Comparison of ENCODE assay signal across 8 mouse cellular contexts in genomic region chr4:115063518-115064239, GRCm38 (mm10). TPM values are rescaled to one million over a fixed set of nuclear protein-coding genes. Genes with fewer than 3 reads are reported as not detected.
DNase-seq lines count a peak whose midpoint lies in the region; ATAC-seq and TF ChIP-seq lines count a peak whose summit lies in the region.

No protein-coding gene starts in this region.

- peak overlapping the region; percentile 46 for H3K9ac ChIP-seq in lung, embryonic 15.5 days
- peak overlapping the region; percentile 43 for H3K9ac ChIP-seq in limb, embryonic 14.5 days (ENCODE audit: low read depth, low read length, severe bottlenecking)

- H3K4me3 ChIP-seq in lung, embryonic 15.5 days = peak overlapping the region; percentile 52
- H3K4me3 ChIP-seq in forebrain, embryonic 10.5 days = peak overlapping the region; percentile 62
- peak overlapping the region; percentile 48 for H3K4me3 ChIP-seq in limb, embryonic 14.5 days (replicated peaks; ENCODE audit: low read length)
- peak overlapping the region; percentile 51 for H3K4me3 ChIP-seq in small intestine, adult 2 months (ENCODE audit: low read depth, low read length)

- H3K4me2 ChIP-seq in lung, embryonic 15.5 days = peak overlapping the region; percentile 97
- peak overlapping the region; percentile 95 for H3K4me2 ChIP-seq in limb, embryonic 14.5 days (replicated peaks; ENCODE audit: low read depth, low read length, severe bottlenecking)

- no peaks in the 10 kb centered on the region for H3K9me3 ChIP-seq in lung, embryonic 15.5 days
- no peaks in the 10 kb centered on the region for H3K9me3 ChIP-seq in forebrain, embryonic 10.5 days
- no peaks in the 10 kb centered on the region for H3K9me3 ChIP-seq in limb, embryonic 14.5 days (ENCODE audit: control insufficient read depth, low read length)

- no peak overlapping the region for H3K27ac ChIP-seq in lung, embryonic 15.5 days
- peak overlapping the region; percentile 70 for H3K27ac ChIP-seq in forebrain, embryonic 10.5 days
- H3K27ac ChIP-seq in limb, embryonic 14.5 days (replicated peaks; ENCODE audit: low read depth, low read length) = no peak overlapping the region
- no peak overlapping the region for H3K27ac ChIP-seq in small intestine, adult 2 months (ENCODE audit: insufficient read depth, low read depth, low read length)

- H3K36me3 ChIP-seq in lung, embryonic 15.5 days = no peaks in the 10 kb centered on the region
- H3K36me3 ChIP-seq in forebrain, embryonic 10.5 days (replicated peaks) = no peaks in the 10 kb centered on the region
- no peaks in the 10 kb centered on the region for H3K36me3 ChIP-seq in limb, embryonic 14.5 days (ENCODE audit: control insufficient read depth, insufficient read depth, low read length)
- H3K36me3 ChIP-seq in small intestine, adult 2 months (ENCODE audit: control insufficient read depth, insufficient read depth, low read length) = no peaks in the 10 kb centered on the region

- 1% methylated on average over 31 of the region's 31 CpGs for WGBS in lung, embryonic 15.5 days
- under 1% methylated on average over 31 of the region's 31 CpGs for WGBS in forebrain, embryonic 10.5 days
- WGBS in limb, embryonic 14.5 days = 2% methylated on average over 31 of the region's 31 CpGs
- 8% methylated on average over 31 of the region's 31 CpGs for WGBS in small intestine, adult 2 months

- no peak for DNase-seq in lung, postnatal 36 days
- DNase-seq in forebrain, embryonic 10.5 days (ENCODE audit: extremely low spot score, low spot score) = no peak
- no peak for DNase-seq in limb, embryonic 14.5 days (ENCODE audit: low spot score)
- no peak for DNase-seq in spleen, postnatal 4 days (ENCODE audit: low spot score in 2 of 2)
- DNase-seq in MN1 (ENCODE audit: low spot score) = no peak
- no peak for DNase-seq in adrenal gland, postnatal 25 days

- TF ChIP-seq CTCF in small intestine, adult 2 months (IDR thresholded peaks at IDR 0.05; ENCODE audit: extremely low read depth, insufficient read length, insufficient replicate concordance, low read depth, low read length) = no peak

- TF ChIP-seq POLR2A in limb, embryonic 14.5 days (IDR thresholded peaks at IDR 0.05; ENCODE audit: borderline replicate concordance, extremely low read depth, insufficient read depth, insufficient read length) = no peak
- no peak for TF ChIP-seq POLR2A in small intestine, adult 2 months (IDR thresholded peaks at IDR 0.05; ENCODE audit: low read depth, low read length)

- H3K27me3 ChIP-seq in lung, embryonic 15.5 days = peaks cover 83% of the 10 kb centered on the region
- H3K27me3 ChIP-seq in forebrain, embryonic 10.5 days (ENCODE audit: poor library complexity, severe bottlenecking) = peaks cover 100% of the 10 kb centered on the region
- peaks cover 83% of the 10 kb centered on the region for H3K27me3 ChIP-seq in limb, embryonic 14.5 days (ENCODE audit: control insufficient read depth, insufficient read depth, low read length)
- peaks cover 70% of the 10 kb centered on the region for H3K27me3 ChIP-seq in small intestine, adult 2 months (ENCODE audit: control insufficient read depth, insufficient read depth, low read length)

- peaks cover 12% of the 10 kb centered on the region for H3K4me1 ChIP-seq in lung, embryonic 15.5 days
- peaks cover 27% of the 10 kb centered on the region for H3K4me1 ChIP-seq in forebrain, embryonic 10.5 days
- peaks cover 5% of the 10 kb centered on the region; the same call in 1 of the 2 replicates for H3K4me1 ChIP-seq in limb, embryonic 14.5 days (ENCODE audit: control insufficient read depth, insufficient read depth, low read length)
- H3K4me1 ChIP-seq in small intestine, adult 2 months (ENCODE audit: control insufficient read depth, insufficient read depth, insufficient read length, low read length) = peaks cover 6% of the 10 kb centered on the region; the same call in 1 of the 2 replicates

- 0 out of 2 replicates have a peak, but pooled peaks have one; percentile 8 for ATAC-seq in lung, embryonic 15.5 days (ENCODE audit: borderline replicate concordance, extremely low read depth, low FRiP score, low TSS enrichment)
- 0 out of 2 replicates have a peak, but pooled peaks have one; percentile 2 for ATAC-seq in limb, embryonic 14.5 days (ENCODE audit: low FRiP score, low read depth)

RNA-seq across cellular contexts. Expression of gene Tal1, which starts 7.5 kb away (rescaled TPM):
- 1.8 TPM in 2 replicates for polyA plus RNA-seq in lung, embryonic 15.5 days (2015; fragmentation: Nextera tagmentation; extraction: Ambion mirVana)
- 1.5 and 2.2 TPM in 2 replicates for polyA plus RNA-seq in forebrain, embryonic 10.5 days (2016; fragmentation: Nextera tagmentation; extraction: Ambion mirVana)
- 3.4 and 4.4 TPM in 2 replicates for polyA plus RNA-seq in limb, embryonic 14.5 days (2012; rRNA removed)
- polyA plus RNA-seq in limb, embryonic 14.5 days (2014; fragmentation: Nextera tagmentation; extraction: Ambion mirVana) = 1.6 and 1.7 TPM in 2 replicates
- 0.71 and 1.8 TPM in 2 replicates for polyA plus RNA-seq in small intestine, adult 2 months (2012; rRNA removed)
- total RNA-seq in adrenal gland, postnatal 25 days (2021) = 2.9 and 3.5 TPM in 2 replicates

RNA-seq across cellular contexts. Expression of gene Pdzk1ip1, which starts 24.8 kb away (rescaled TPM):
- 21.6 and 22.9 TPM in 2 replicates for polyA plus RNA-seq in lung, embryonic 15.5 days (2015; fragmentation: Nextera tagmentation; extraction: Ambion mirVana)
- polyA plus RNA-seq in forebrain, embryonic 10.5 days (2016; fragmentation: Nextera tagmentation; extraction: Ambion mirVana) = 7.4 and 12.6 TPM in 2 replicates
- 11.3 and 12.0 TPM in 2 replicates for polyA plus RNA-seq in limb, embryonic 14.5 days (2012; rRNA removed)
- polyA plus RNA-seq in limb, embryonic 14.5 days (2014; fragmentation: Nextera tagmentation; extraction: Ambion mirVana) = 14.7 and 21.9 TPM in 2 replicates
- polyA plus RNA-seq in small intestine, adult 2 months (2012; rRNA removed) = 8.4 and 10.7 TPM in 2 replicates
- total RNA-seq in adrenal gland, postnatal 25 days (2021) = 0.58 TPM in 1 of 2 replicates, not detected in the other
